Mouse (Mus musculus) urinary bladder, postnatal 25 days (tissue): Measurements from ENCODE around the gene Olfr1130.
"Not testable (repeated sequence)": the region's sequence is repeated elsewhere in the genome, so short reads cannot be mapped to it uniquely, and the experiment has no call there.

ENCODE experiments used
- DNase-seq: peaks from one replicate; pipeline ENCODE4 v3.0.0; 2022; ENCODE audit warnings: low spot score

Olfr1130 gene

DNA sequence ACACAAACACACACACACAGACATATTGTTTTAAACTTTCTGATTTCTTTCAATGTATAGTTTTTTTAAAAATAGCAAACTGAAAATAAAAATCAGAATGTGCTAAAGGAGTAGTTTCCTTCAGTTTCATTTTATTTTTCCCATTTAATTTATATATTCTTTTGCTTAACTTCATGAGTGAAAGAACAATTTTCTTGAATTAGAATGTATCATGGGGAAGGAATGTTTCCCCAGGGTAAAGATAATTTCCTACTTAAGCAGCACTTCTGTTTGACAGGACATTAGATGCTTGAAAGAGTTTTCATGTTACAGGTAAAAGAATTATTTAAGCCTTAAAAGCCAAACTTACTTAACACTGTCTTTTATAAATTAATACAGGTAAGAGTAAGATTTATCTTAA lies at the start of gene Olfr1130:
Gene Olfr1130 (plus strand): TSS at position 301 of the 400 bp plus-strand sequence.
- DNase-seq: not testable (repeated sequence)

DNA sequence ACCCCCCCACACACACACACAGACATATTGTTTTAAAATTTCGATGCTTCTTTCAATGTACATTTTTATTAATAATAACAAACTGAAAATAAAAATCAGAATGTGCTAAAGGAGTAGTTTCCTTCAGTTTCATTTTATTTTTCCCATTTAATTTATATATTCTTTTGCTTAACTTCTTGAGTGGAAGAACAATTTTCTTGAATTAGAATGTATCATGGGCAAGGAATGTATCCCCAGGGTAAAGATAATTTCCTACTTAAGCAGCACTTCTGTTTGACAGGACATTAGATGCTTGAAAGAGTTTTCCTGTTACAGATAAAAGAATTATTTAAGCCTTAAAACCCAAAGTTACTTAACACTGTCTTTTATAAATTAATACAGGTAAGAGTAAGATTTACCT lies 32.4 kb upstream of the Olfr1130 start, which contains the start of gene Olfr1129:
Gene Olfr1129 (plus strand): TSS at position 301 of the 400 bp plus-strand sequence.
- DNase-seq: not testable (repeated sequence)

DNA sequence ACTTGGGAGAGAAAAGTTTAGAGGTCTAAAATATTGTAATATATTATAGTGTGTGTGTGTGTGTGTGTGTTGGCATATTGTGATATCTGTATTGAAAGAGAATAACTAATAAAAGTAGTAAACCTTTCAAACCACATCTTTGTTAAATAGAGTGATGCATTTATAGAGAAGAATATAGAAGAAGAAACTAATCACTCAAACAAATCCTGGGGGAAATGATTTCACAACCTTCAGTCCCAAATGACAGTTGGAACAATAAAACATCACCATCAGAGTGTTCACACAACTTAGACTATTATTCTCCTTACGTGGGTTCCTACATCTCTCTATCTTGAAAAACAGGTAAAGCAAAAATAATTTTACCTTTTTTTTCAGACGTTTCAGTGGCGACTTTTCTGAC lies 20.8 kb downstream of the Olfr1130 start, which contains the start of gene Olfr1131:
Gene Olfr1131 (plus strand): TSS at position 301 of the 400 bp plus-strand sequence.
- DNase-seq: no peak

DNA sequence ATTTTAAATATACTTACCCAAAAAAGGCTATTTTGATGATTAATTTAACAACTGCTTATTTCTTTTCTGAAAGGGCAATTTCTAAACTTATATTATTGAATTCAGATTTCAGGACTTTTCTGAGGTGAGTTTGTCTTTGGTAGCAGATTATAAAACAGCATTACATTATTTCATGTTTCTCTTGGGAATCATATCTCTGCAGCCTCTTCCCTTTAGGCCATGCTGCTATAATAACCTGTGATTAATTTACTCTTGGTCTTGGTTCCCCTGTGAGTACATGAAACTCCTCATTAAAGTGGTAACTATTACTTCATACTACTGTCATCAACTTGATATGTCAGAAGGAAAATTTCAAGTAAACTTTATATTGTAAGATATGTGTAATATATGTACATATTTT lies 31.4 kb downstream of the Olfr1130 start, which contains the start of gene Olfr1132:
Gene Olfr1132 (minus strand): TSS at position 101 of the 400 bp plus-strand sequence.
- DNase-seq: no peak

DNA sequence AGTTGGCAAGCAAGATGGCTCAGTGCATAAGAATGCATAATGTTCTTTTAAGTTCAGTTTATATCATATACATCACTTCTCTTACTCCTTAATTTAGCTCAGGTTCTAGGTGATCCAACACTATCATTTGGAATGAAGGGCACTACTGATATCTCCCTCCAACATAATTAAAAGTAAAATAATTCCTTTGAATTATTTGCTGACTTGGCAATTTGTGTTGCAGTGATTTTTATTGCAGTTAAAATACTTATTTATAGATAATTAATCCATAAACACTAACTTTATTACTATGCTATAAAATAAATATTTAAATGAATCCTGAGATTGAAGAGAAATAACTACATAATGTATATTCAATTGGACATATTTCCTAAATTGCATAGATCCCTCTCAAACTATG lies 36.4 kb downstream of the Olfr1130 start:
- DNase-seq: no peak

DNA sequence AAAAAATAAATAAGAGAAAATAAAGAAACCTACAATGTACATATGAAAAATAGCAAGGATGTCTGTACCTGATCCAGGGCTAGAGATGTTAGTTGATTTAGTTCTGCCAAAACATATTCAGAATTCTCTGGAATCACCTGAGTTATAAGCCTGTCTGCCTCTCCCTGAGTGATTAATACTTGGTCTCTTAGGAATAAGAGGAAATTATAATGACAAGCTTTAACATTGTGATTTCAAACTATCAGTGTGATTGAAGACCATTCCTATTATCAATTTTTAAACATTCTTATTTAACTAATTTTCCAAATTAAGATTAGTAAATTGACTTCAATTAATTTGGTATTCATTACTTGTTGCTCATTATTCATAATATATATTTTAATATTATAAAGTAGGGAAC lies 41.3 kb downstream of the Olfr1130 start, which contains the start of gene Olfr1133:
Gene Olfr1133 (minus strand): TSS at position 101 of the 400 bp plus-strand sequence.
- DNase-seq: no peak

DNA sequence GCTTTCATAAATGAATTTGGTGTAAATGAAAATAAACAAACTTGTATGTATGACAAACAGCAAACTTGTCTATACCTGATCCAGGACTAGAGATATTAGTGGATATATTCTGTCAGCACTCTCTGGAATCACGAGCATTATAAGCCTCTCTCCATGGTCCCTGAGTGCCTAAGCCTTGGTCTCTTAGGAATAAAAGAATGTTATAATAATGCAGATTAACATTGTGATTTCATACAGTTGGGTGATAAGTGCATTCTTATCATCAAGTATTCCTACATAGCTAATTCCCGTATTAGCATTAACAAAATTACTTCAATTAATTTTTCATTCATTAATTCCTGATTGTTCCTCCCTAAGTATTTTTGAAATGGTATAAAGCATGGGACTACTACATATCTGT lies 52.3 kb downstream of the Olfr1130 start, which contains the start of gene Olfr1134:
Gene Olfr1134 (minus strand): TSS at position 101 of the 400 bp plus-strand sequence.
- no peak for DNase-seq
